In genomic region chr14:25664310-25664695, GRCm38 (mm10) we compare ENCODE assay signal across 12 mouse cellular contexts. TPM values are rescaled to one million over a fixed set of nuclear protein-coding genes. Genes with fewer than 3 reads are reported as not detected.
DNase-seq lines count a peak whose midpoint lies in the region; ATAC-seq and TF ChIP-seq lines count a peak whose summit lies in the region.
"Had no signal": no experiment of that assay in that cellular context is flagged by ENCODE, and none has a peak within 500 bp of the region (broad histone marks: within the 10 kb centered on the region; RNA-seq: fewer than 3 reads in every experiment).

No protein-coding gene starts in this region.

- no peak overlapping the region for H3K4me3 ChIP-seq in cerebellum, adult 2 months (replicated peaks; ENCODE audit: insufficient read depth, low read depth, low read length)
- no peak overlapping the region for H3K4me3 ChIP-seq in heart, embryonic 10.5 days
- H3K4me3 ChIP-seq in heart, embryonic 11.5 days (ENCODE audit: low read depth, low read length): no peak overlapping the region
- no peak overlapping the region for H3K4me3 ChIP-seq in heart, embryonic 16.5 days (ENCODE audit: low read length)
- H3K4me3 ChIP-seq in limb, embryonic 15.5 days: no peak overlapping the region

- WGBS in cerebellum, adult 2 months: 8% methylated on average over 7 of the region's 7 CpGs
- 70% methylated on average over 7 of the region's 7 CpGs for WGBS in heart, embryonic 10.5 days
- WGBS in heart, embryonic 11.5 days (ENCODE audit: insufficient replicate concordance): 74% methylated on average over 7 of the region's 7 CpGs
- 67% methylated on average over 7 of the region's 7 CpGs for WGBS in heart, embryonic 16.5 days
- WGBS in limb, embryonic 15.5 days: 79% methylated on average over 7 of the region's 7 CpGs

- peaks cover 70% of the 10 kb centered on the region for H3K36me3 ChIP-seq in heart, embryonic 10.5 days
- peaks cover 31% of the 10 kb centered on the region for H3K36me3 ChIP-seq in heart, embryonic 11.5 days (ENCODE audit: control insufficient read depth, insufficient read depth, low read length)
- H3K36me3 ChIP-seq in heart, embryonic 16.5 days (ENCODE audit: control insufficient read depth, insufficient read depth): peaks cover 41% of the 10 kb centered on the region
- H3K36me3 ChIP-seq in limb, embryonic 15.5 days: peaks cover 85% of the 10 kb centered on the region

- no peak for TF ChIP-seq POLR2A in cerebellum, adult 2 months (IDR thresholded peaks at IDR 0.05; ENCODE audit: borderline replicate concordance, insufficient read depth, low read length)

- H3K27ac ChIP-seq in cerebellum, adult 2 months (ENCODE audit: insufficient read depth, low read length): peak overlapping the region; percentile 62
- H3K27ac ChIP-seq in heart, embryonic 10.5 days: peak overlapping the region; percentile 33; the same call in 1 of the 2 replicates
- H3K27ac ChIP-seq in heart, embryonic 11.5 days (ENCODE audit: low read depth, low read length): no peak overlapping the region
- peak overlapping the region; percentile 52 for H3K27ac ChIP-seq in heart, embryonic 16.5 days (ENCODE audit: low read length)
- 0 out of 2 replicates have a peak overlapping the region, but pooled peaks have one; percentile 2 for H3K27ac ChIP-seq in limb, embryonic 15.5 days
- H3K27ac ChIP-seq: liver, embryonic 14.5 days had no signal

- no peak for TF ChIP-seq CTCF in cerebellum, adult 2 months (IDR thresholded peaks at IDR 0.05; ENCODE audit: borderline replicate concordance, insufficient read depth, low read depth, low read length)

- ATAC-seq in heart, embryonic 11.5 days (replicated peaks; ENCODE audit: insufficient number of reproducible peaks, low FRiP score, low TSS enrichment): no peak
- ATAC-seq in heart, embryonic 16.5 days (replicated peaks; ENCODE audit: extremely low read depth, insufficient read depth, low FRiP score): no peak
- ATAC-seq in limb, embryonic 15.5 days (ENCODE audit: insufficient number of reproducible peaks, low FRiP score, low TSS enrichment, low read depth): no peak

- no peaks in the 10 kb centered on the region for H3K9me3 ChIP-seq in heart, embryonic 10.5 days
- H3K9me3 ChIP-seq in heart, embryonic 11.5 days (replicated peaks; ENCODE audit: control insufficient read depth, low read length): no peaks in the 10 kb centered on the region
- no peaks in the 10 kb centered on the region for H3K9me3 ChIP-seq in heart, embryonic 16.5 days (replicated peaks; ENCODE audit: control insufficient read depth, low read length)
- H3K9me3 ChIP-seq in limb, embryonic 15.5 days: no peaks in the 10 kb centered on the region

- H3K9ac ChIP-seq in heart, embryonic 11.5 days (ENCODE audit: low read depth, low read length): no peak overlapping the region
- peak overlapping the region; percentile 44 for H3K9ac ChIP-seq in heart, embryonic 16.5 days (ENCODE audit: low read length)
- no peak overlapping the region for H3K9ac ChIP-seq in limb, embryonic 15.5 days
- H3K9ac ChIP-seq: liver, embryonic 14.5 days had no signal

- DNase-seq in cerebellum, adult 2 months: peak; percentile 41 to 46
- no peak for DNase-seq in cerebellum, postnatal 36 days
- no peak for DNase-seq in heart, embryonic 10.5 days (ENCODE audit: low spot score)
- DNase-seq in lung, postnatal 25 days (ENCODE audit: low spot score): no peak
- DNase-seq in kidney, postnatal 14 days: no peak
- DNase-seq: adrenal gland, postnatal 25 days; kidney, postnatal 36 days; thymus, postnatal 36 days had no signal

- H3K27me3 ChIP-seq in cerebellum, adult 2 months (ENCODE audit: control insufficient read depth, insufficient read depth, low read length): no peaks in the 10 kb centered on the region
- H3K27me3 ChIP-seq in heart, embryonic 10.5 days (ENCODE audit: insufficient read depth, poor library complexity, severe bottlenecking): no peaks in the 10 kb centered on the region
- H3K27me3 ChIP-seq in heart, embryonic 11.5 days (ENCODE audit: control insufficient read depth, insufficient read depth, low read length): no peaks in the 10 kb centered on the region
- H3K27me3 ChIP-seq in heart, embryonic 16.5 days (ENCODE audit: control insufficient read depth, insufficient read depth, low read length): no peaks in the 10 kb centered on the region
- no peaks in the 10 kb centered on the region for H3K27me3 ChIP-seq in limb, embryonic 15.5 days

- peaks cover 45% of the 10 kb centered on the region for H3K4me1 ChIP-seq in cerebellum, adult 2 months (ENCODE audit: control insufficient read depth, insufficient read depth, low read length)
- peaks cover 41% of the 10 kb centered on the region for H3K4me1 ChIP-seq in heart, embryonic 10.5 days
- H3K4me1 ChIP-seq in heart, embryonic 11.5 days (ENCODE audit: control insufficient read depth, insufficient read depth, low read length): 0 out of 2 replicates have a peak, but pooled peaks cover 4% of the 10 kb centered on the region
- H3K4me1 ChIP-seq in heart, embryonic 16.5 days (ENCODE audit: control insufficient read depth, insufficient read depth, low read length): peaks cover 33% of the 10 kb centered on the region
- H3K4me1 ChIP-seq in limb, embryonic 15.5 days: no peaks in the 10 kb centered on the region

- no peak overlapping the region for H3K4me2 ChIP-seq in heart, embryonic 11.5 days
- no peak overlapping the region for H3K4me2 ChIP-seq in heart, embryonic 16.5 days (ENCODE audit: low read depth, low read length)
- H3K4me2 ChIP-seq in limb, embryonic 15.5 days: no peak overlapping the region

RNA-seq across cellular contexts. Expression of gene Ppif, which starts 29.7 kb away (rescaled TPM):
- polyA plus RNA-seq in cerebellum, adult 2 months (2012; rRNA removed): 62.7 and 63.3 TPM in 2 replicates
- polyA plus RNA-seq in heart, embryonic 10.5 days (2016; fragmentation: Nextera tagmentation; extraction: Ambion mirVana): 65.7 and 104 TPM in 2 replicates
- polyA plus RNA-seq in heart, embryonic 11.5 days (2014; fragmentation: Nextera tagmentation; extraction: Ambion mirVana): 92.7 and 99.4 TPM in 2 replicates
- 118 and 121 TPM in 2 replicates for polyA plus RNA-seq in heart, embryonic 16.5 days (2015; fragmentation: Nextera tagmentation; extraction: Ambion mirVana)
- polyA plus RNA-seq in limb, embryonic 15.5 days (2015; fragmentation: Nextera tagmentation; extraction: Ambion mirVana): 26.4 and 32.1 TPM in 2 replicates

Comparison
In these comparisons a context has a peak if more than half of its experiments do, and no peak if none do; other contexts are left out.
1. DNase-seq: peak in cerebellum, adult 2 months (2 of 2); none in cerebellum, postnatal 36 days (0 of 2), heart, embryonic 10.5 days (single experiment), lung, postnatal 25 days (single experiment) and kidney, postnatal 14 days (single experiment).